Mouse (Mus musculus) midbrain, embryonic 14.5 days (tissue): ENCODE measurements at regions not wholly inside any gene's neighbourhood (a gene's known extent, or its start where the extent isn't known, plus 50 kb on each side); places are given as distances from the start of the nearest gene placed in this dataset.

Experiments used
- ATAC-seq: fragments of 200-750 bp; cut with Nextera tagmentation; 2 replicates; pipeline ENCODE4 v1.8.0; 2017; ENCODE audit warnings: moderate number of reproducible peaks, moderate library complexity; ENCODE audit not compliant: low FRiP score, low TSS enrichment
- DNase-seq: peaks from one replicate; pipeline ENCODE4 v3.0.0-alpha.2; 2015
- H3K27ac ChIP-seq: fragments of 300-500 bp; sonication (generic); replicated peaks from 2 replicates; pipeline ENCODE4 v1.5.1; 2014; ENCODE audit warnings: mild to moderate bottlenecking, low read depth, low read length, moderate library complexity
- H3K27me3 ChIP-seq: fragments of 300-500 bp; sonication (generic); 2 replicates; pipeline ENCODE4 v1.6.1; 2014; ENCODE audit warnings: low read length, control low read depth, mixed read lengths; ENCODE audit not compliant: control insufficient read depth, insufficient read depth
- H3K36me3 ChIP-seq: fragments of 300-500 bp; sonication (generic); 2 replicates; pipeline ENCODE4 v1.6.1; 2014; ENCODE audit warnings: low read length, control low read depth; ENCODE audit not compliant: control insufficient read depth, insufficient read depth
- H3K4me1 ChIP-seq: fragments of 300-500 bp; sonication (generic); 2 replicates; pipeline ENCODE4 v1.6.1; 2014; ENCODE audit warnings: mild to moderate bottlenecking, antibody characterized with exemption, low read length, control low read depth; ENCODE audit not compliant: control insufficient read depth, insufficient read depth
- H3K4me2 ChIP-seq: fragments of 300-500 bp; sonication (generic); 2 replicates; pipeline ENCODE4 v1.6.1; 2014; ENCODE audit warnings: mild to moderate bottlenecking, low read length, moderate library complexity
- H3K4me3 ChIP-seq: fragments of 300-500 bp; sonication (generic); replicated peaks from 2 replicates; pipeline ENCODE4 v1.5.1; 2014; ENCODE audit warnings: low read depth, low read length
- H3K9ac ChIP-seq: fragments of 300-500 bp; sonication (generic); replicated peaks from 2 replicates; pipeline ENCODE4 v1.6.1; 2014; ENCODE audit warnings: mild to moderate bottlenecking, low read length, moderate library complexity
- H3K9me3 ChIP-seq: fragments of 300-500 bp; sonication (generic); 2 replicates; pipeline ENCODE4 v1.6.1; 2016; ENCODE audit warnings: low read length, control low read depth, mixed read lengths; ENCODE audit not compliant: control insufficient read depth
- WGBS: fragments of 180-500 bp; shearing (Covaris S2); extraction: QIAGEN DNeasy Blood & Tissue Kit; methylation state at CpG from one replicate; pipeline ENCODE4 v1.1.7; 2014; 5-methylcytosine and 5-hydroxymethylcytosine counted together

GRCm38 (mm10) chr13:37560800-37561199 lies 215.8 kb downstream of the Ly86 start:
- ATAC-seq (no peak), DNase-seq (no peak)
- Histone ChIP-seq H3K4me1 (no peaks in the 10 kb centered on the region), H3K4me3 (no peak overlapping the region), H3K36me3 (no peaks in the 10 kb centered on the region), H3K27me3 (no peaks in the 10 kb centered on the region), H3K9ac (no peak overlapping the region), H3K9me3 (no peaks in the 10 kb centered on the region), H3K4me2 (no peak overlapping the region), H3K27ac (no peak overlapping the region)
- 68% methylated on average over 3 of the region's 3 CpGs for WGBS

- DNase-seq (no peak), ATAC-seq (no peak)
- Histone ChIP-seq H3K4me3 (no peak overlapping the region), H3K4me1 (no peaks in the 10 kb centered on the region), H3K9me3 (no peaks in the 10 kb centered on the region), H3K27me3 (no peaks in the 10 kb centered on the region), H3K36me3 (no peaks in the 10 kb centered on the region), H3K9ac (no peak overlapping the region), H3K4me2 (no peak overlapping the region), H3K27ac (no peak overlapping the region)
- WGBS, result 70% methylated on average over 2 of the region's 2 CpGs
These were observed 216.4 kb downstream of the Ly86 start for GRCm38 (mm10) chr13:37561437-37561836.

- no peak for DNase-seq
- Histone ChIP-seq H3K4me3 (no peak overlapping the region), H3K9me3 (no peaks in the 10 kb centered on the region), H3K36me3 (no peaks in the 10 kb centered on the region), H3K27ac (no peak overlapping the region), H3K4me1 (no peaks in the 10 kb centered on the region), H3K4me2 (no peak overlapping the region), H3K27me3 (no peaks in the 10 kb centered on the region), H3K9ac (no peak overlapping the region)
- WGBS, result 49% methylated on average over 9 of the region's 9 CpGs
- no peak for ATAC-seq
These were observed 216.1 kb upstream of the Rreb1 start for GRCm38 (mm10) chr13:37562141-37562540.

GRCm38 (mm10) chr13:37562652-37563051 lies 215.5 kb upstream of the Rreb1 start:
- peak; percentile 46 for DNase-seq

GRCm38 (mm10) chr13:37569051-37569450 lies 209.1 kb upstream of the Rreb1 start:
- 57% methylated on average over 3 of the region's 3 CpGs for WGBS
- no peak for ATAC-seq

More at GRCm38 (mm10) chr13:37562652-37563051, 215.5 kb upstream of the Rreb1 start:
- H3K4me1 ChIP-seq, result no peaks in the 10 kb centered on the region
- no peaks in the 10 kb centered on the region for H3K36me3 ChIP-seq
- H3K4me2 ChIP-seq, result no peak overlapping the region
- no peak overlapping the region for H3K4me3 ChIP-seq
- H3K9ac ChIP-seq, result no peak overlapping the region
- 35% methylated on average over 5 of the region's 5 CpGs for WGBS
- no peak; the same call in 1 of the 2 replicates for ATAC-seq
- H3K27me3 ChIP-seq, result no peaks in the 10 kb centered on the region
- H3K27ac ChIP-seq, result no peak overlapping the region
- no peaks in the 10 kb centered on the region for H3K9me3 ChIP-seq

GRCm38 (mm10) chr13:37569486-37569885 lies 208.7 kb upstream of the Rreb1 start:
- no peaks in the 10 kb centered on the region for H3K4me1 ChIP-seq
- no peak overlapping the region for H3K4me3 ChIP-seq
- 89% methylated on average over 3 of the region's 3 CpGs for WGBS
- H3K9ac ChIP-seq, result no peak overlapping the region
- H3K27me3 ChIP-seq, result no peaks in the 10 kb centered on the region
- no peak overlapping the region for H3K4me2 ChIP-seq
- DNase-seq (no peak), ATAC-seq (no peak)
- no peaks in the 10 kb centered on the region for H3K9me3 ChIP-seq
- no peaks in the 10 kb centered on the region for H3K36me3 ChIP-seq
- no peak overlapping the region for H3K27ac ChIP-seq

More at GRCm38 (mm10) chr13:37569051-37569450, 209.1 kb upstream of the Rreb1 start:
- Histone ChIP-seq H3K4me1 (no peaks in the 10 kb centered on the region), H3K4me3 (no peak overlapping the region), H3K36me3 (no peaks in the 10 kb centered on the region), H3K9ac (no peak overlapping the region), H3K27ac (no peak overlapping the region), H3K27me3 (no peaks in the 10 kb centered on the region), H3K9me3 (no peaks in the 10 kb centered on the region), H3K4me2 (no peak overlapping the region)
- no peak for DNase-seq

GRCm38 (mm10) chr13:37572983-37573382 lies 205.2 kb upstream of the Rreb1 start:
- H3K4me1 ChIP-seq, result no peaks in the 10 kb centered on the region
- no peaks in the 10 kb centered on the region for H3K27me3 ChIP-seq
- H3K4me2 ChIP-seq, result no peak overlapping the region
- DNase-seq (no peak), ATAC-seq (no peak)
- no peaks in the 10 kb centered on the region for H3K9me3 ChIP-seq
- no peaks in the 10 kb centered on the region for H3K36me3 ChIP-seq
- no peak overlapping the region for H3K27ac ChIP-seq
- no peak overlapping the region for H3K9ac ChIP-seq
- 67% methylated on average over 3 of the region's 3 CpGs for WGBS
- no peak overlapping the region for H3K4me3 ChIP-seq

- WGBS, result 90% methylated on average over 10 of the region's 10 CpGs
- no peak overlapping the region for H3K4me2 ChIP-seq
- ATAC-seq (no peak), DNase-seq (peak; percentile 47)
- no peak overlapping the region for H3K4me3 ChIP-seq
- H3K27me3 ChIP-seq, result no peaks in the 10 kb centered on the region
- no peak overlapping the region; the same call in 1 of the 2 replicates for H3K27ac ChIP-seq
- peaks cover 8% of the 10 kb centered on the region; the same call in 1 of the 2 replicates for H3K4me1 ChIP-seq
- H3K9me3 ChIP-seq, result no peaks in the 10 kb centered on the region
- H3K36me3 ChIP-seq, result no peaks in the 10 kb centered on the region
- H3K9ac ChIP-seq, result no peak overlapping the region
These were observed 199.0 kb upstream of the Rreb1 start for GRCm38 (mm10) chr13:37579231-37579630.

- no peaks in the 10 kb centered on the region for H3K27me3 ChIP-seq
- 11% methylated on average over 11 of the region's 11 CpGs for WGBS
- DNase-seq (peak; percentile 67), ATAC-seq (peak; percentile 60; the same call in 1 of the 2 replicates)
- no peak overlapping the region; the same call in 1 of the 2 replicates for H3K9ac ChIP-seq
- no peaks in the 10 kb centered on the region for H3K9me3 ChIP-seq
- peak overlapping the region; percentile 75 for H3K27ac ChIP-seq
- no peak overlapping the region for H3K4me3 ChIP-seq
- H3K4me2 ChIP-seq, result peak overlapping the region; percentile 26; the same call in 1 of the 2 replicates
- H3K4me1 ChIP-seq, result peaks cover 8% of the 10 kb centered on the region; the same call in 1 of the 2 replicates
- no peaks in the 10 kb centered on the region for H3K36me3 ChIP-seq
These were observed 198.4 kb upstream of the Rreb1 start for GRCm38 (mm10) chr13:37579775-37580174.
